Mouse (Mus musculus): ENCODE results near the gene Wdr13. TPM values are rescaled to one million over a fixed set of nuclear protein-coding genes. Genes with fewer than 3 reads are reported as not detected.

Wdr13 gene
- polyA plus RNA-seq, 1 experiment = 1.1 TPM

GRCm38 (mm10) chrX:8145153-8145991 is 12.7 kb upstream of the Wdr13 start, which contains the start of gene Rbm3:
Rbm3 (minus strand) TSS chrX:8145880.
- Histone ChIP-seq H3K4me1 (ENCODE audit: control insufficient read depth) (peaks cover 48% of the 10 kb centered on the region), H3K4me3 (replicated peaks) (peak within 1 kb of the TSS; percentile 93), H3K27me3 (ENCODE audit: control insufficient read depth) (no peaks in the 10 kb centered on the region), H3K36me3 (ENCODE audit: control insufficient read depth) (peaks cover 42% of the 10 kb centered on the region), H3K9me3 (ENCODE audit: control insufficient read depth, low read length) (peaks cover 9% of the 10 kb centered on the region)
- TF ChIP-seq GATA1 (IDR thresholded peaks at IDR 0.05; ENCODE audit: low read length) (no peak), TAL1 (IDR thresholded peaks at IDR 0.05; ENCODE audit: low read length) (no peak)

- H3K9me3 ChIP-seq (ENCODE audit: control insufficient read depth, low read length) = peaks cover 9% of the 10 kb centered on the region
Measured at GRCm38 (mm10) chrX:8143750-8144149, 11.1 kb upstream of the Wdr13 start.

GRCm38 (mm10) chrX:8142948-8143347 is 10.3 kb upstream of the Wdr13 start:
- peaks cover 67% of the 10 kb centered on the region for H3K36me3 ChIP-seq (ENCODE audit: control insufficient read depth)

More at GRCm38 (mm10) chrX:8143750-8144149, 11.1 kb upstream of the Wdr13 start:
- Histone ChIP-seq H3K36me3 (ENCODE audit: control insufficient read depth) (peaks cover 59% of the 10 kb centered on the region), H3K4me1 (ENCODE audit: control insufficient read depth) (peaks cover 48% of the 10 kb centered on the region), H3K27me3 (ENCODE audit: control insufficient read depth) (no peaks in the 10 kb centered on the region), H3K4me3 (replicated peaks) (peak overlapping the region; percentile 93)
- TF ChIP-seq GATA1 (IDR thresholded peaks at IDR 0.05; ENCODE audit: low read length) = no peak
- TF ChIP-seq TAL1 (IDR thresholded peaks at IDR 0.05; ENCODE audit: low read length) = no peak

GRCm38 (mm10) chrX:8141058-8141457 is 8.4 kb upstream of the Wdr13 start:
- Histone ChIP-seq H3K4me3 (replicated peaks) (no peak overlapping the region), H3K4me1 (ENCODE audit: control insufficient read depth) (peaks cover 30% of the 10 kb centered on the region), H3K9me3 (ENCODE audit: control insufficient read depth, low read length) (peaks cover 9% of the 10 kb centered on the region), H3K27me3 (ENCODE audit: control insufficient read depth) (no peaks in the 10 kb centered on the region), H3K36me3 (ENCODE audit: control insufficient read depth) (peaks cover 85% of the 10 kb centered on the region)
- TF ChIP-seq TAL1 (IDR thresholded peaks at IDR 0.05; ENCODE audit: low read length) = no peak

More at GRCm38 (mm10) chrX:8142948-8143347, 10.3 kb upstream of the Wdr13 start:
- TF ChIP-seq TAL1 (IDR thresholded peaks at IDR 0.05; ENCODE audit: low read length) (no peak), GATA1 (IDR thresholded peaks at IDR 0.05; ENCODE audit: low read length) (no peak)
- no peaks in the 10 kb centered on the region for H3K27me3 ChIP-seq (ENCODE audit: control insufficient read depth)
- H3K4me1 ChIP-seq (ENCODE audit: control insufficient read depth) = peaks cover 41% of the 10 kb centered on the region
- peaks cover 9% of the 10 kb centered on the region for H3K9me3 ChIP-seq (ENCODE audit: control insufficient read depth, low read length)
- peak overlapping the region; percentile 93 for H3K4me3 ChIP-seq (replicated peaks)

- TF ChIP-seq TAL1 (IDR thresholded peaks at IDR 0.05; ENCODE audit: low read length) (no peak), GATA1 (IDR thresholded peaks at IDR 0.05; ENCODE audit: low read length) (no peak)
- Histone ChIP-seq H3K9me3 (ENCODE audit: control insufficient read depth, low read length) (peaks cover 9% of the 10 kb centered on the region), H3K4me1 (ENCODE audit: control insufficient read depth) (peaks cover 28% of the 10 kb centered on the region), H3K36me3 (ENCODE audit: control insufficient read depth) (peaks cover 88% of the 10 kb centered on the region), H3K27me3 (ENCODE audit: control insufficient read depth) (no peaks in the 10 kb centered on the region), H3K4me3 (replicated peaks) (no peak overlapping the region)
Measured at GRCm38 (mm10) chrX:8140446-8140845, 7.8 kb upstream of the Wdr13 start.

- peaks cover 28% of the 10 kb centered on the region for H3K4me1 ChIP-seq (ENCODE audit: control insufficient read depth)
- peaks cover 5% of the 10 kb centered on the region for H3K9me3 ChIP-seq (ENCODE audit: control insufficient read depth, low read length)
- TF ChIP-seq GATA1 (IDR thresholded peaks at IDR 0.05; ENCODE audit: low read length) = no peak
- no peak for TF ChIP-seq TAL1 (IDR thresholded peaks at IDR 0.05; ENCODE audit: low read length)
- no peak overlapping the region for H3K4me3 ChIP-seq (replicated peaks)
- H3K27me3 ChIP-seq (ENCODE audit: control insufficient read depth) = no peaks in the 10 kb centered on the region
- H3K36me3 ChIP-seq (ENCODE audit: control insufficient read depth) = peaks cover 82% of the 10 kb centered on the region
Measured at GRCm38 (mm10) chrX:8139480-8139879, 6.8 kb upstream of the Wdr13 start.

GRCm38 (mm10) chrX:8135886-8136285 is 3.2 kb upstream of the Wdr13 start:
- H3K4me3 ChIP-seq (replicated peaks) = no peak overlapping the region
- peaks cover 57% of the 10 kb centered on the region for H3K36me3 ChIP-seq (ENCODE audit: control insufficient read depth)
- no peaks in the 10 kb centered on the region for H3K27me3 ChIP-seq (ENCODE audit: control insufficient read depth)
- H3K4me1 ChIP-seq (ENCODE audit: control insufficient read depth) = peaks cover 31% of the 10 kb centered on the region
- H3K9me3 ChIP-seq (ENCODE audit: control insufficient read depth, low read length) = peaks cover 10% of the 10 kb centered on the region
- TF ChIP-seq GATA1 (IDR thresholded peaks at IDR 0.05; ENCODE audit: low read length) (no peak), TAL1 (IDR thresholded peaks at IDR 0.05; ENCODE audit: low read length) (no peak)

GRCm38 (mm10) chrX:8131393-8131792 is 1.3 kb downstream of the Wdr13 start:
- TF ChIP-seq TAL1 (IDR thresholded peaks at IDR 0.05; ENCODE audit: low read length) (no peak), GATA1 (IDR thresholded peaks at IDR 0.05; ENCODE audit: low read length) (no peak)

GRCm38 (mm10) chrX:8125235-8125634 is 7.5 kb downstream of the Wdr13 start:
- Histone ChIP-seq H3K36me3 (ENCODE audit: control insufficient read depth) (peaks cover 61% of the 10 kb centered on the region), H3K27me3 (ENCODE audit: control insufficient read depth) (no peaks in the 10 kb centered on the region)
- TF ChIP-seq TAL1 (IDR thresholded peaks at IDR 0.05; ENCODE audit: low read length) (no peak), GATA1 (IDR thresholded peaks at IDR 0.05; ENCODE audit: low read length) (no peak)

More at GRCm38 (mm10) chrX:8131393-8131792, 1.3 kb downstream of the Wdr13 start:
- H3K9me3 ChIP-seq (ENCODE audit: control insufficient read depth, low read length) = peaks cover 21% of the 10 kb centered on the region
- H3K27me3 ChIP-seq (ENCODE audit: control insufficient read depth) = no peaks in the 10 kb centered on the region
- H3K4me1 ChIP-seq (ENCODE audit: control insufficient read depth) = peaks cover 34% of the 10 kb centered on the region
- H3K4me3 ChIP-seq (replicated peaks) = peak overlapping the region; percentile 80
- H3K36me3 ChIP-seq (ENCODE audit: control insufficient read depth) = peaks cover 54% of the 10 kb centered on the region

More at GRCm38 (mm10) chrX:8125235-8125634, 7.5 kb downstream of the Wdr13 start:
- Histone ChIP-seq H3K4me3 (replicated peaks) (no peak overlapping the region), H3K4me1 (ENCODE audit: control insufficient read depth) (peaks cover 2% of the 10 kb centered on the region), H3K9me3 (ENCODE audit: control insufficient read depth, low read length) (peaks cover 11% of the 10 kb centered on the region)

All from erythroblast, embryonic 14.5 days (primary cell).